Mouse (Mus musculus): ENCODE results near the gene Pou2f2. TPM values are rescaled to one million over a fixed set of nuclear protein-coding genes. Genes with fewer than 3 reads are reported as not detected.

The Pou2f2 gene
- polyA plus RNA-seq, 1 experiment, result 141 TPM

GRCm38 (mm10) chr7:25178787-25179605 lies 530 bp downstream of the Pou2f2 start:
- TF ChIP-seq GATA1 (IDR thresholded peaks at IDR 0.05; ENCODE audit: borderline replicate concordance, low read length) (no peak), FLI1 (IDR thresholded peaks at IDR 0.05; ENCODE audit: low read length) (no peak)
- peaks cover 45% of the 10 kb centered on the region for H3K27me3 ChIP-seq (replicated peaks)
- H3K4me3 ChIP-seq (replicated peaks), result peak overlapping the region; percentile 93
- no peaks in the 10 kb centered on the region for H3K9me3 ChIP-seq
- peaks cover 21% of the 10 kb centered on the region for H3K36me3 ChIP-seq (replicated peaks; ENCODE audit: low read length)
- H3K4me1 ChIP-seq, result peaks cover 88% of the 10 kb centered on the region

- H3K27me3 ChIP-seq (replicated peaks), result peaks cover 45% of the 10 kb centered on the region
- H3K4me1 ChIP-seq, result peaks cover 88% of the 10 kb centered on the region
- H3K4me3 ChIP-seq (replicated peaks), result peak overlapping the region; percentile 93
- H3K9me3 ChIP-seq, result no peaks in the 10 kb centered on the region
- TF ChIP-seq FLI1 (IDR thresholded peaks at IDR 0.05; ENCODE audit: low read length), result no peak
- no peak for TF ChIP-seq GATA1 (IDR thresholded peaks at IDR 0.05; ENCODE audit: borderline replicate concordance, low read length)
- peaks cover 22% of the 10 kb centered on the region for H3K36me3 ChIP-seq (replicated peaks; ENCODE audit: low read length)
Measured at GRCm38 (mm10) chr7:25178317-25178716, 1.2 kb downstream of the Pou2f2 start.

- Histone ChIP-seq H3K4me3 (replicated peaks) (peak overlapping the region; percentile 12), H3K4me1 (peaks cover 96% of the 10 kb centered on the region), H3K27me3 (replicated peaks) (peaks cover 32% of the 10 kb centered on the region), H3K36me3 (replicated peaks; ENCODE audit: low read length) (peaks cover 34% of the 10 kb centered on the region), H3K9me3 (no peaks in the 10 kb centered on the region)
- no peak for TF ChIP-seq GATA1 (IDR thresholded peaks at IDR 0.05; ENCODE audit: borderline replicate concordance, low read length)
- TF ChIP-seq FLI1 (IDR thresholded peaks at IDR 0.05; ENCODE audit: low read length), result no peak
Measured at GRCm38 (mm10) chr7:25174343-25174742, 5.2 kb downstream of the Pou2f2 start.

GRCm38 (mm10) chr7:25172669-25173068 lies 6.9 kb downstream of the Pou2f2 start:
- Histone ChIP-seq H3K4me1 (peaks cover 98% of the 10 kb centered on the region), H3K4me3 (replicated peaks) (peak overlapping the region; percentile 48), H3K36me3 (replicated peaks; ENCODE audit: low read length) (peaks cover 44% of the 10 kb centered on the region), H3K27me3 (replicated peaks) (peaks cover 23% of the 10 kb centered on the region), H3K9me3 (no peaks in the 10 kb centered on the region)
- TF ChIP-seq GATA1 (IDR thresholded peaks at IDR 0.05; ENCODE audit: borderline replicate concordance, low read length), result no peak
- no peak for TF ChIP-seq FLI1 (IDR thresholded peaks at IDR 0.05; ENCODE audit: low read length)

- peaks cover 51% of the 10 kb centered on the region for H3K36me3 ChIP-seq (replicated peaks; ENCODE audit: low read length)
- H3K4me1 ChIP-seq, result peaks cover 92% of the 10 kb centered on the region
- peak overlapping the region; percentile 81 for H3K4me3 ChIP-seq (replicated peaks)
- TF ChIP-seq GATA1 (IDR thresholded peaks at IDR 0.05; ENCODE audit: borderline replicate concordance, low read length) (no peak), FLI1 (IDR thresholded peaks at IDR 0.05; ENCODE audit: low read length) (no peak)
- no peaks in the 10 kb centered on the region for H3K9me3 ChIP-seq
- peaks cover 4% of the 10 kb centered on the region for H3K27me3 ChIP-seq (replicated peaks)
Measured at GRCm38 (mm10) chr7:25170583-25170982, 8.9 kb downstream of the Pou2f2 start.

GRCm38 (mm10) chr7:25166106-25166505 lies 13.4 kb downstream of the Pou2f2 start:
- Histone ChIP-seq H3K36me3 (replicated peaks; ENCODE audit: low read length) (peaks cover 70% of the 10 kb centered on the region), H3K4me1 (peaks cover 92% of the 10 kb centered on the region), H3K4me3 (replicated peaks) (no peak overlapping the region), H3K27me3 (replicated peaks) (peaks cover 16% of the 10 kb centered on the region), H3K9me3 (peaks cover 8% of the 10 kb centered on the region)
- TF ChIP-seq GATA1 (IDR thresholded peaks at IDR 0.05; ENCODE audit: borderline replicate concordance, low read length), result no peak
- TF ChIP-seq FLI1 (IDR thresholded peaks at IDR 0.05; ENCODE audit: low read length), result no peak

GRCm38 (mm10) chr7:25156158-25156648 lies 23.3 kb downstream of the Pou2f2 start:
- peaks cover 6% of the 10 kb centered on the region; the same call in 1 of the 2 replicates for H3K9me3 ChIP-seq

GRCm38 (mm10) chr7:25155469-25156157 lies 23.9 kb downstream of the Pou2f2 start:
- Histone ChIP-seq H3K36me3 (replicated peaks; ENCODE audit: low read length) (peaks cover 48% of the 10 kb centered on the region), H3K9me3 (peaks cover 6% of the 10 kb centered on the region; the same call in 1 of the 2 replicates), H3K4me3 (replicated peaks) (peak overlapping the region; percentile 89), H3K4me1 (peaks cover 89% of the 10 kb centered on the region), H3K27me3 (replicated peaks) (peaks cover 32% of the 10 kb centered on the region)
- TF ChIP-seq FLI1 (IDR thresholded peaks at IDR 0.05; ENCODE audit: low read length) (no peak), GATA1 (IDR thresholded peaks at IDR 0.05; ENCODE audit: borderline replicate concordance, low read length) (no peak)

More at GRCm38 (mm10) chr7:25156158-25156648, 23.3 kb downstream of the Pou2f2 start:
- TF ChIP-seq FLI1 (IDR thresholded peaks at IDR 0.05; ENCODE audit: low read length) (no peak), GATA1 (IDR thresholded peaks at IDR 0.05; ENCODE audit: borderline replicate concordance, low read length) (no peak)
- H3K36me3 ChIP-seq (replicated peaks; ENCODE audit: low read length), result peaks cover 49% of the 10 kb centered on the region
- peaks cover 28% of the 10 kb centered on the region for H3K27me3 ChIP-seq (replicated peaks)
- peaks cover 89% of the 10 kb centered on the region for H3K4me1 ChIP-seq
- peak overlapping the region; percentile 89 for H3K4me3 ChIP-seq (replicated peaks)

- peaks cover 89% of the 10 kb centered on the region for H3K4me1 ChIP-seq
Measured at GRCm38 (mm10) chr7:25154648-25155047, 24.9 kb downstream of the Pou2f2 start.

More at GRCm38 (mm10) chr7:25154648-25155047, 24.9 kb downstream of the Pou2f2 start:
- H3K9me3 ChIP-seq, result peaks cover 6% of the 10 kb centered on the region; the same call in 1 of the 2 replicates
- H3K4me3 ChIP-seq (replicated peaks), result peak overlapping the region; percentile 89
- TF ChIP-seq FLI1 (IDR thresholded peaks at IDR 0.05; ENCODE audit: low read length) (no peak), GATA1 (IDR thresholded peaks at IDR 0.05; ENCODE audit: borderline replicate concordance, low read length) (no peak)
- peaks cover 39% of the 10 kb centered on the region for H3K27me3 ChIP-seq (replicated peaks)
- H3K36me3 ChIP-seq (replicated peaks; ENCODE audit: low read length), result peaks cover 47% of the 10 kb centered on the region
